Mouse (Mus musculus) spleen, adult 2 months (tissue): ENCODE measurements at regions not wholly inside any gene's neighbourhood (a gene's known extent, or its start where the extent isn't known, plus 50 kb on each side); places are given as distances from the start of the nearest gene placed in this dataset.

Experiments used
- DNase-seq, 2 experiments: peaks; one replicate each; pipeline versions ENCODE4 v3.0.0 to v3.0.0-alpha.2; 2012 to 2021; ENCODE audit warnings: low spot score in 2 of 2, low read depth in 1 of 2
- H3K27ac ChIP-seq: fragments of 200-500 bp; 2 replicates; pipeline ENCODE4 v1.5.1; 2012; ENCODE audit warnings: low read length, inconsistent platforms; ENCODE audit not compliant: insufficient read depth
- H3K27me3 ChIP-seq: fragments of 200-500 bp; 2 replicates; pipeline ENCODE4 v1.6.1; 2012; ENCODE audit warnings: mild to moderate bottlenecking, moderate library complexity, low read length, inconsistent platforms; ENCODE audit not compliant: control insufficient read depth, insufficient read depth
- H3K36me3 ChIP-seq: fragments of 200-500 bp; 2 replicates; pipeline ENCODE4 v1.6.1; 2012; ENCODE audit warnings: mild to moderate bottlenecking, low read length, inconsistent platforms; ENCODE audit not compliant: control insufficient read depth, insufficient read depth
- H3K4me1 ChIP-seq: fragments of 200-500 bp; 2 replicates; pipeline ENCODE4 v1.6.1; 2011; ENCODE audit warnings: inconsistent platforms; ENCODE audit not compliant: control insufficient read depth, insufficient read depth, insufficient read length
- H3K4me3 ChIP-seq: fragments of 200-500 bp; 2 replicates; pipeline ENCODE4 v1.5.1; 2011; ENCODE audit warnings: mild to moderate bottlenecking, inconsistent platforms; ENCODE audit not compliant: insufficient read depth, insufficient read length; ENCODE audit errors: extremely low read depth
- CTCF ChIP-seq: fragments of 200-500 bp; IDR thresholded peaks from 2 replicates; pipeline ENCODE4 v1.5.1; 2011; ENCODE audit warnings: mild to moderate bottlenecking, inconsistent platforms; ENCODE audit not compliant: insufficient read depth, insufficient read length, insufficient replicate concordance; ENCODE audit errors: extremely low read depth
- POLR2A ChIP-seq: fragments of 200-500 bp; IDR thresholded peaks from 2 replicates; pipeline ENCODE4 v1.6.1; 2011; ENCODE audit warnings: low read depth, low read length, inconsistent platforms
- whole genome bisulfite sequencing: fragments of 180-500 bp; shearing (Covaris S2); methylation state at CpG from one replicate; pipeline ENCODE4 v1.1.7; 2018; 5-methylcytosine and 5-hydroxymethylcytosine counted together

- TF ChIP-seq POLR2A (no peak), CTCF (no peak)
- 73% methylated on average over 5 of the region's 5 CpGs for WGBS
- H3K36me3 ChIP-seq, result no peaks in the 10 kb centered on the region
Observed at GRCm38 (mm10) chr15:27327744-27328143, 138.7 kb upstream of the Ank start.

GRCm38 (mm10) chr15:27328441-27328840 is 138.0 kb upstream of the Ank start:
- DNase-seq, result no peak
- H3K4me1 ChIP-seq, result no peaks in the 10 kb centered on the region
- no peak overlapping the region for H3K27ac ChIP-seq
- no peak for TF ChIP-seq POLR2A
- no peak for TF ChIP-seq CTCF
- 91% methylated on average over 2 of the region's 2 CpGs for WGBS
- no peaks in the 10 kb centered on the region for H3K36me3 ChIP-seq
- H3K27me3 ChIP-seq, result no peaks in the 10 kb centered on the region
- H3K4me3 ChIP-seq, result no peak overlapping the region

More at GRCm38 (mm10) chr15:27327744-27328143, 138.7 kb upstream of the Ank start:
- Histone ChIP-seq H3K27me3 (no peaks in the 10 kb centered on the region), H3K4me1 (no peaks in the 10 kb centered on the region), H3K27ac (no peak overlapping the region), H3K4me3 (no peak overlapping the region)
- no peak for DNase-seq

GRCm38 (mm10) chr15:27340070-27340469 is 126.4 kb upstream of the Ank start:
- WGBS, result 5% methylated on average over 4 of the region's 4 CpGs
- no peak for DNase-seq
- H3K27ac ChIP-seq, result no peak overlapping the region
- H3K4me3 ChIP-seq, result no peak overlapping the region
- TF ChIP-seq CTCF, result no peak
- no peak for TF ChIP-seq POLR2A
- H3K27me3 ChIP-seq, result no peaks in the 10 kb centered on the region
- no peaks in the 10 kb centered on the region for H3K36me3 ChIP-seq
- no peaks in the 10 kb centered on the region for H3K4me1 ChIP-seq

DNA sequence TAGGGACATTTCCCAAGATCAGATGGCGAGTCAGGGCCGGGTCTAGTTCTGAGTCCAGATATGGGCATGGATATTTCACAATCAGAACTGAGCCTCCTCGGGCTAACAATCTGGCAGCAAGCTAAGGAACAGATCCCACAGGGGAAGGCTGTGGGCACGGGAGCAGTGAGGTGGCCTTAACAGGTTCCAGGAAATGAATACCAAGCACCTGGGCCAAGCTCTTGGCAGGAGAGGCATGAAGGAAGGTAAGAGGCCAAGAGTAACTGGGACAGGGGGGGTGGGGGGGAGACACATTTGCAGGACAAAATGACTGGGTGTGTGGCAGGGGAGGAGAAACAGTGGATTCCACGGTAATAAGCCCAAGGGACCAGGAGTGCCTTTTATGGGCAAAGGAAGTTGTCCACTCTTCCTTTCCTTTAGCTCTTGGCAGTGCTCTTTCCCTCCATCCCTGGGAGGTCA is 124.9 kb upstream of the Ank start:
- no peak overlapping the region for H3K4me3 ChIP-seq
- H3K27me3 ChIP-seq, result no peaks in the 10 kb centered on the region
- H3K27ac ChIP-seq, result no peak overlapping the region
- DNase-seq, result no peak
- H3K36me3 ChIP-seq, result no peaks in the 10 kb centered on the region
- 61% methylated on average over 5 of the region's 5 CpGs for WGBS
- no peaks in the 10 kb centered on the region for H3K4me1 ChIP-seq
- no peak for TF ChIP-seq POLR2A
- TF ChIP-seq CTCF, result no peak

DNA sequence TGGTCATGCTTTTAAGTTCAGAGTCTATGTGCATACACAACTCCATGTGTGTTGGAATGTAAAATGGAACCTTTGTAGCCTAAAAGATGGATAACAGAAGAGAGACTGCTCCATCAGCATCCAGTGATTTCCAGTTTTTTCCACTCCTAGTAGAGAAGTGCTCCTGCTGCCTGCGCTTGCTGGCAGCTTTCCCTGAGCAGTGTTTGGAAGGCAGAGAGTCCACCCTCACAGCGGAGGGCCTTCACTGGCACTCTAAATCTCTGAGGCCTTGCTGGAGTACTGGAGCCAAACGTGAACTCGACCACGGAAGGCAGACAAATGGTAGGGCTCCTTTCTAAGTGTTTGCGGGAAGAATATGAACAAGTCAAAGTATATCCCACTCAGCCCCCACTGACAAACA is 108.0 kb upstream of the Ank start:
- TF ChIP-seq CTCF (no peak), POLR2A (no peak)
- no peaks in the 10 kb centered on the region for H3K4me1 ChIP-seq
- H3K4me3 ChIP-seq, result no peak overlapping the region
- H3K27me3 ChIP-seq, result no peaks in the 10 kb centered on the region
- 82% methylated on average over 6 of the region's 6 CpGs for WGBS
- DNase-seq, result no peak
- H3K27ac ChIP-seq, result no peak overlapping the region
- H3K36me3 ChIP-seq, result no peaks in the 10 kb centered on the region

GRCm38 (mm10) chr15:27359271-27359670 is 107.2 kb upstream of the Ank start:
- H3K27ac ChIP-seq, result no peak overlapping the region
- H3K4me3 ChIP-seq, result no peak overlapping the region
- TF ChIP-seq CTCF, result no peak
- TF ChIP-seq POLR2A, result no peak
- no peaks in the 10 kb centered on the region for H3K27me3 ChIP-seq
- H3K4me1 ChIP-seq, result no peaks in the 10 kb centered on the region
- H3K36me3 ChIP-seq, result no peaks in the 10 kb centered on the region
- 71% methylated on average over 1 of the region's 1 CpGs for WGBS
- no peak for DNase-seq

GRCm38 (mm10) chr15:27374517-27374916 is 92.0 kb upstream of the Ank start:
- Histone ChIP-seq H3K27ac (no peak overlapping the region), H3K36me3 (no peaks in the 10 kb centered on the region), H3K4me1 (no peaks in the 10 kb centered on the region), H3K27me3 (no peaks in the 10 kb centered on the region), H3K4me3 (no peak overlapping the region)
- no peak for DNase-seq
- WGBS, result 86% methylated on average over 1 of the region's 1 CpGs
- TF ChIP-seq POLR2A, result no peak
- no peak for TF ChIP-seq CTCF
